Mouse (Mus musculus) G1E (cell line): ENCODE results near the gene Gm13276. TPM values are rescaled to one million over a fixed set of nuclear protein-coding genes. Genes with fewer than 3 reads are reported as not detected.
"Not testable (repeated sequence)": the region's sequence is repeated elsewhere in the genome, so short reads cannot be mapped to it uniquely, and the experiment has no call there.

Experiments used
- ATAC-seq: 2 replicates; pipeline ENCODE4 v1.8.0; 2016; ENCODE audit warnings: mild to moderate bottlenecking; ENCODE audit not compliant: insufficient number of reproducible peaks, poor library complexity, low FRiP score, severe bottlenecking; ENCODE audit errors: extremely low read depth
- DNase-seq: peaks from one replicate; pipeline ENCODE4 v3.0.0; 2012; ENCODE audit warnings: low spot score
- H3K27me3 ChIP-seq: 2 replicates; pipeline ENCODE4 v1.6.1; 2012; ENCODE audit warnings: mild to moderate bottlenecking, low read length, inconsistent platforms; ENCODE audit not compliant: insufficient read depth
- H3K36me3 ChIP-seq: replicated peaks from 2 replicates; pipeline ENCODE3; 2012; ENCODE audit warnings: mild to moderate bottlenecking, inconsistent platforms
- H3K4me1 ChIP-seq: 2 replicates; pipeline ENCODE4 v1.6.1; 2012; ENCODE audit warnings: low read depth, low read length, inconsistent platforms, mixed read lengths; ENCODE audit not compliant: insufficient read depth
- H3K4me3 ChIP-seq: 2 replicates; pipeline ENCODE4 v1.5.1; 2012; ENCODE audit warnings: low read depth, mild to moderate bottlenecking, inconsistent platforms, low read length, moderate library complexity, mixed read lengths
- H3K9me3 ChIP-seq: replicated peaks from 2 replicates; pipeline ENCODE4 v1.6.1; 2012; ENCODE audit warnings: inconsistent platforms
- CTCF ChIP-seq: IDR thresholded peaks from 2 replicates; pipeline ENCODE4 v1.5.1; 2012; ENCODE audit warnings: low read depth, low read length, inconsistent platforms, mixed read lengths
- GATA1 ChIP-seq: IDR thresholded peaks from 2 replicates; pipeline ENCODE4 v1.6.1; 2012; ENCODE audit warnings: borderline replicate concordance, low read length, inconsistent platforms, mixed read lengths
- GATA2 ChIP-seq: IDR thresholded peaks from 2 replicates; pipeline ENCODE4 v1.6.1; 2012; ENCODE audit warnings: low read depth, low read length, inconsistent platforms, borderline replicate concordance
- POLR2AphosphoS5 ChIP-seq: IDR thresholded peaks from 2 replicates; pipeline ENCODE4 v1.6.1; 2012; ENCODE audit warnings: low read depth, low read length, inconsistent platforms; ENCODE audit not compliant: insufficient replicate concordance
- TAL1 ChIP-seq: conservative IDR thresholded peaks from 2 replicates; pipeline ENCODE4 v1.6.1; 2012; ENCODE audit warnings: low read depth, low read length, inconsistent platforms, mixed read lengths
- polyA plus RNA-seq: library from polyadenylated mRNA; stranded (reverse); fragments of >175 nt; gene quantifications from 2 replicates; pipeline ENCODE4 v1.2.3, GENCODE M21; 2012
- total RNA-seq, 2 experiments: library from RNA; stranded (forward) in 1 of 2; stranded (reverse) in 1 of 2; fragments of 200-1000 nt in 1 of 2; fragments of >200 nt in 1 of 2; fragmentation: Nextera tagmentation in 1 of 2; gene quantifications; 2 replicates each; pipeline ENCODE4 v1.2.3; 2014 to 2017

The Gm13276 gene
- total and polyA plus RNA-seq, 3 experiments, result not detected

GRCm38 (mm10) chr4:88815928-88816327, 30.4 kb downstream of the Gm13276 start, which contains the start of gene Ifna7:
Gene Ifna7, plus strand, starts transcription at chr4:88816228.
- no peak within 1 kb of the TSS for H3K4me3 ChIP-seq
- ATAC-seq (no peak), DNase-seq (no peak)
- H3K27me3 ChIP-seq, result no peaks in the 10 kb centered on the region
- H3K9me3 ChIP-seq, result no peaks in the 10 kb centered on the region
- TF ChIP-seq CTCF, result no peak
- TF ChIP-seq GATA2, result no peak
- TF ChIP-seq POLR2AphosphoS5, result no peak
- TF ChIP-seq GATA1, result no peak
- TF ChIP-seq TAL1, result no peak
- H3K4me1 ChIP-seq, result no peaks in the 10 kb centered on the region
- H3K36me3 ChIP-seq, result no peaks in the 10 kb centered on the region

- no peak for ATAC-seq
Measured at GRCm38 (mm10) chr4:88819659-88820058, 34.1 kb downstream of the Gm13276 start, which contains the start of gene Ifna11. Gene Ifna11, plus strand, starts transcription at chr4:88819959.

GRCm38 (mm10) chr4:88822995-88823394, 37.5 kb downstream of the Gm13276 start:
- Histone ChIP-seq H3K4me3 (no peak overlapping the region), H3K9me3 (no peaks in the 10 kb centered on the region), H3K4me1 (no peaks in the 10 kb centered on the region), H3K27me3 (no peaks in the 10 kb centered on the region), H3K36me3 (no peaks in the 10 kb centered on the region)
- no peak for DNase-seq
- ATAC-seq, result no peak
- no peak for TF ChIP-seq TAL1
- TF ChIP-seq GATA2, result no peak
- TF ChIP-seq POLR2AphosphoS5, result no peak
- no peak for TF ChIP-seq GATA1
- TF ChIP-seq CTCF, result no peak

More at GRCm38 (mm10) chr4:88819659-88820058, 34.1 kb downstream of the Gm13276 start, which contains the start of gene Ifna11:
- DNase-seq, result no peak
- Histone ChIP-seq H3K4me1 (no peaks in the 10 kb centered on the region), H3K27me3 (no peaks in the 10 kb centered on the region), H3K4me3 (no peak within 1 kb of the TSS), H3K9me3 (no peaks in the 10 kb centered on the region), H3K36me3 (no peaks in the 10 kb centered on the region)
- no peak for TF ChIP-seq GATA2
- TF ChIP-seq GATA1, result no peak
- TF ChIP-seq POLR2AphosphoS5, result no peak
- TF ChIP-seq CTCF, result no peak
- TF ChIP-seq TAL1, result no peak

GRCm38 (mm10) chr4:88827116-88827515, 41.6 kb downstream of the Gm13276 start, which contains the start of gene Ifna6:
Gene Ifna6, plus strand, starts transcription at chr4:88827416.
- not testable (repeated sequence) for H3K36me3 ChIP-seq, ATAC-seq, H3K9me3 ChIP-seq, DNase-seq, H3K4me1 ChIP-seq, H3K4me3 ChIP-seq, H3K27me3 ChIP-seq

- no peak for DNase-seq
- H3K27me3 ChIP-seq, result no peaks in the 10 kb centered on the region
- ATAC-seq, result no peak
- no peaks in the 10 kb centered on the region for H3K4me1 ChIP-seq
- H3K36me3 ChIP-seq, result no peaks in the 10 kb centered on the region
- TF ChIP-seq TAL1, result no peak
- no peaks in the 10 kb centered on the region for H3K9me3 ChIP-seq
- no peak overlapping the region for H3K4me3 ChIP-seq
Measured at GRCm38 (mm10) chr4:88830523-88830922, 45.0 kb downstream of the Gm13276 start.

- not testable (repeated sequence) for H3K4me1 ChIP-seq, H3K27me3 ChIP-seq, H3K36me3 ChIP-seq, H3K9me3 ChIP-seq, H3K4me3 ChIP-seq, ATAC-seq, DNase-seq
Measured at GRCm38 (mm10) chr4:88835225-88835624, 49.7 kb downstream of the Gm13276 start, which contains the start of gene Ifna5. Gene Ifna5, plus strand, starts transcription at chr4:88835525.

Other genes starting within 250 kb of the Gm13276 start
Only the 20 nearest of the 31 such genes appear.
- gene Gm26566, start 63.9 kb upstream of the Gm13276 start, total RNA-seq (2014; fragmentation: Nextera tagmentation), result not detected in 2 replicates
- gene Gm26566, start 63.9 kb upstream of the Gm13276 start, total RNA-seq (2017), result 0.33 and 0.46 TPM in 2 replicates
- 0.08 and 0.22 TPM in 2 replicates for gene Gm26566, start 63.9 kb upstream of the Gm13276 start, polyA plus RNA-seq
- gene Klhl9, start 63.2 kb upstream of the Gm13276 start, total RNA-seq (2014; fragmentation: Nextera tagmentation), result 63.5 and 64.7 TPM in 2 replicates
- gene Klhl9, start 63.2 kb upstream of the Gm13276 start, total RNA-seq (2017), result 95.4 and 115 TPM in 2 replicates
- 5.6 and 6.3 TPM in 2 replicates for gene Klhl9, start 63.2 kb upstream of the Gm13276 start, polyA plus RNA-seq
- not detected in 2 replicates for gene Gm13271, start 30.8 kb upstream of the Gm13276 start, total RNA-seq (2014; fragmentation: Nextera tagmentation)
- not detected in 2 replicates for gene Gm13271, start 30.8 kb upstream of the Gm13276 start, total RNA-seq (2017)
- not detected in 2 replicates for gene Gm13271, start 30.8 kb upstream of the Gm13276 start, polyA plus RNA-seq
- gene Gm13283, start 25.6 kb upstream of the Gm13276 start, total RNA-seq (2014; fragmentation: Nextera tagmentation), result not detected in 2 replicates
- not detected in 2 replicates for gene Gm13283, start 25.6 kb upstream of the Gm13276 start, total RNA-seq (2017)
- gene Gm13283, start 25.6 kb upstream of the Gm13276 start, polyA plus RNA-seq, result not detected in 2 replicates
- gene Gm13290, start 11.9 kb upstream of the Gm13276 start, total RNA-seq (2014; fragmentation: Nextera tagmentation), result not detected in 2 replicates
- gene Gm13290, start 11.9 kb upstream of the Gm13276 start, total RNA-seq (2017), result not detected in 2 replicates
- not detected in 2 replicates for gene Gm13290, start 11.9 kb upstream of the Gm13276 start, polyA plus RNA-seq
- gene Gm13289, start 8.8 kb upstream of the Gm13276 start, total RNA-seq (2014; fragmentation: Nextera tagmentation), result not detected in 2 replicates
- gene Gm13289, start 8.8 kb upstream of the Gm13276 start, total RNA-seq (2017), result not detected in 2 replicates
- not detected in 2 replicates for gene Gm13289, start 8.8 kb upstream of the Gm13276 start, polyA plus RNA-seq
- not detected in 2 replicates for gene Gm13272, start 5.9 kb upstream of the Gm13276 start, total RNA-seq (2014; fragmentation: Nextera tagmentation)
- 0.29 TPM in 1 of 2 replicates, not detected in the other for gene Gm13272, start 5.9 kb upstream of the Gm13276 start, total RNA-seq (2017)
- gene Gm13272, start 5.9 kb upstream of the Gm13276 start, polyA plus RNA-seq, result not detected in 2 replicates
- gene Ifnz, start 3.6 kb upstream of the Gm13276 start, total RNA-seq (2014; fragmentation: Nextera tagmentation), result not detected in 2 replicates
- gene Ifnz, start 3.6 kb upstream of the Gm13276 start, total RNA-seq (2017), result not detected in 2 replicates
- not detected in 2 replicates for gene Ifnz, start 3.6 kb upstream of the Gm13276 start, polyA plus RNA-seq
- not detected in 2 replicates for gene Gm13277, start 2.9 kb downstream of the Gm13276 start, total RNA-seq (2014; fragmentation: Nextera tagmentation)
- gene Gm13277, start 2.9 kb downstream of the Gm13276 start, total RNA-seq (2017), result not detected in 2 replicates
- not detected in 2 replicates for gene Gm13277, start 2.9 kb downstream of the Gm13276 start, polyA plus RNA-seq
- not detected in 2 replicates for gene Gm13278, start 5.8 kb downstream of the Gm13276 start, total RNA-seq (2014; fragmentation: Nextera tagmentation)
- not detected in 2 replicates for gene Gm13278, start 5.8 kb downstream of the Gm13276 start, total RNA-seq (2017)
- gene Gm13278, start 5.8 kb downstream of the Gm13276 start, polyA plus RNA-seq, result not detected in 2 replicates
- not detected in 2 replicates for gene Gm13275, start 8.8 kb downstream of the Gm13276 start, total RNA-seq (2014; fragmentation: Nextera tagmentation)
- gene Gm13275, start 8.8 kb downstream of the Gm13276 start, total RNA-seq (2017), result 0.27 TPM in 1 of 2 replicates, not detected in the other
- gene Gm13275, start 8.8 kb downstream of the Gm13276 start, polyA plus RNA-seq, result not detected in 2 replicates
- gene Gm13279, start 11.7 kb downstream of the Gm13276 start, total RNA-seq (2014; fragmentation: Nextera tagmentation), result not detected in 2 replicates
- not detected in 2 replicates for gene Gm13279, start 11.7 kb downstream of the Gm13276 start, total RNA-seq (2017)
- gene Gm13279, start 11.7 kb downstream of the Gm13276 start, polyA plus RNA-seq, result not detected in 2 replicates
- gene Gm13285, start 14.0 kb downstream of the Gm13276 start, total RNA-seq (2014; fragmentation: Nextera tagmentation), result not detected in 2 replicates
- gene Gm13285, start 14.0 kb downstream of the Gm13276 start, total RNA-seq (2017), result not detected in 2 replicates
- gene Gm13285, start 14.0 kb downstream of the Gm13276 start, polyA plus RNA-seq, result not detected in 2 replicates
- gene Gm13287, start 17.5 kb downstream of the Gm13276 start, total RNA-seq (2014; fragmentation: Nextera tagmentation), result not detected in 2 replicates
- gene Gm13287, start 17.5 kb downstream of the Gm13276 start, total RNA-seq (2017), result not detected in 2 replicates
- not detected in 2 replicates for gene Gm13287, start 17.5 kb downstream of the Gm13276 start, polyA plus RNA-seq
- not detected in 2 replicates for gene Gm13288, start 19.8 kb downstream of the Gm13276 start, total RNA-seq (2014; fragmentation: Nextera tagmentation)
- gene Gm13288, start 19.8 kb downstream of the Gm13276 start, total RNA-seq (2017), result 0.06 and 0.16 TPM in 2 replicates
- gene Gm13288, start 19.8 kb downstream of the Gm13276 start, polyA plus RNA-seq, result not detected in 2 replicates
- gene Ifna7, start 30.5 kb downstream of the Gm13276 start, total RNA-seq (2014; fragmentation: Nextera tagmentation), result not detected in 2 replicates
- not detected in 2 replicates for gene Ifna7, start 30.5 kb downstream of the Gm13276 start, total RNA-seq (2017)
- gene Ifna7, start 30.5 kb downstream of the Gm13276 start, polyA plus RNA-seq, result not detected in 2 replicates
- not detected in 2 replicates for gene Ifna11, start 34.2 kb downstream of the Gm13276 start, total RNA-seq (2014; fragmentation: Nextera tagmentation)
- gene Ifna11, start 34.2 kb downstream of the Gm13276 start, total RNA-seq (2017), result 0.29 TPM in 1 of 2 replicates, not detected in the other
- not detected in 2 replicates for gene Ifna11, start 34.2 kb downstream of the Gm13276 start, polyA plus RNA-seq
- not detected in 2 replicates for gene Ifna6, start 41.7 kb downstream of the Gm13276 start, total RNA-seq (2014; fragmentation: Nextera tagmentation)
- not detected in 2 replicates for gene Ifna6, start 41.7 kb downstream of the Gm13276 start, total RNA-seq (2017)
- gene Ifna6, start 41.7 kb downstream of the Gm13276 start, polyA plus RNA-seq, result not detected in 2 replicates
- gene Ifna5, start 49.8 kb downstream of the Gm13276 start, total RNA-seq (2014; fragmentation: Nextera tagmentation), result not detected in 2 replicates
- not detected in 2 replicates for gene Ifna5, start 49.8 kb downstream of the Gm13276 start, total RNA-seq (2017)
- not detected in 2 replicates for gene Ifna5, start 49.8 kb downstream of the Gm13276 start, polyA plus RNA-seq
- not detected in 2 replicates for gene Ifna4, start 56.2 kb downstream of the Gm13276 start, total RNA-seq (2014; fragmentation: Nextera tagmentation)
- 0.38 TPM in 1 of 2 replicates, not detected in the other for gene Ifna4, start 56.2 kb downstream of the Gm13276 start, total RNA-seq (2017)
- not detected in 2 replicates for gene Ifna4, start 56.2 kb downstream of the Gm13276 start, polyA plus RNA-seq